Mouse (Mus musculus): ENCODE measurements at regions not wholly inside any gene's neighbourhood (a gene's known extent, or its start where the extent isn't known, plus 50 kb on each side); places are given as distances from the start of the nearest gene placed in this dataset.

GRCm38 (mm10) chr15:54114096-54114512, 229.4 kb downstream of the Gm7489 start:
- Histone ChIP-seq H3K4me2 (no peak overlapping the region), H3K4me1 (replicated peaks) (no peaks in the 10 kb centered on the region), H3K27ac (no peak overlapping the region), H3K36me3 (no peaks in the 10 kb centered on the region), H3K9me3 (replicated peaks) (no peaks in the 10 kb centered on the region), H3K27me3 (no peaks in the 10 kb centered on the region), H3K4me3 (replicated peaks) (no peak overlapping the region), H3K9ac (no peak overlapping the region)
- no peak for DNase-seq
- WGBS (ENCODE audit: insufficient replicate concordance): 59% methylated on average over 5 of the region's 5 CpGs
- ATAC-seq (ENCODE audit: low read depth): no peak

GRCm38 (mm10) chr15:54117967-54118538, 233.3 kb downstream of the Gm7489 start:
- H3K36me3 ChIP-seq: no peaks in the 10 kb centered on the region
- ATAC-seq (ENCODE audit: low read depth) (no peak), DNase-seq (no peak)
- H3K4me1 ChIP-seq (replicated peaks): no peaks in the 10 kb centered on the region
- H3K9me3 ChIP-seq (replicated peaks): no peaks in the 10 kb centered on the region
- no peak overlapping the region for H3K4me3 ChIP-seq (replicated peaks)
- no peak overlapping the region for H3K4me2 ChIP-seq
- H3K27ac ChIP-seq: no peak overlapping the region
- H3K9ac ChIP-seq: no peak overlapping the region
- 51% methylated on average over 5 of the region's 5 CpGs for WGBS (ENCODE audit: insufficient replicate concordance)
- no peaks in the 10 kb centered on the region for H3K27me3 ChIP-seq

- H3K4me2 ChIP-seq: no peak overlapping the region
- WGBS (ENCODE audit: insufficient replicate concordance): 58% methylated on average over 3 of the region's 3 CpGs
- H3K27me3 ChIP-seq: no peaks in the 10 kb centered on the region
- no peak overlapping the region for H3K4me3 ChIP-seq (replicated peaks)
- no peak overlapping the region for H3K27ac ChIP-seq
- no peaks in the 10 kb centered on the region for H3K36me3 ChIP-seq
- H3K9me3 ChIP-seq (replicated peaks): no peaks in the 10 kb centered on the region
- DNase-seq (no peak), ATAC-seq (ENCODE audit: low read depth) (no peak)
- H3K4me1 ChIP-seq (replicated peaks): no peaks in the 10 kb centered on the region
- H3K9ac ChIP-seq: no peak overlapping the region
Measured at GRCm38 (mm10) chr15:54120456-54120855, 235.8 kb downstream of the Gm7489 start.

GRCm38 (mm10) chr15:54164350-54164749, 279.6 kb downstream of the Gm7489 start:
- no peak overlapping the region for H3K9ac ChIP-seq
- no peaks in the 10 kb centered on the region for H3K4me1 ChIP-seq (replicated peaks)
- DNase-seq (no peak), ATAC-seq (ENCODE audit: low read depth) (no peak)
- no peaks in the 10 kb centered on the region for H3K27me3 ChIP-seq
- H3K4me2 ChIP-seq: no peak overlapping the region
- WGBS (ENCODE audit: insufficient replicate concordance): 59% methylated on average over 1 of the region's 1 CpGs
- H3K4me3 ChIP-seq (replicated peaks): no peak overlapping the region
- no peaks in the 10 kb centered on the region for H3K9me3 ChIP-seq (replicated peaks)
- H3K36me3 ChIP-seq: no peaks in the 10 kb centered on the region
- no peak overlapping the region for H3K27ac ChIP-seq

GRCm38 (mm10) chr15:54167842-54168361, 283.2 kb downstream of the Gm7489 start:
- H3K9me3 ChIP-seq (replicated peaks): no peaks in the 10 kb centered on the region
- ATAC-seq (ENCODE audit: low read depth): no peak
- H3K27me3 ChIP-seq: no peaks in the 10 kb centered on the region
- H3K4me2 ChIP-seq: no peak overlapping the region
- no peak for DNase-seq
- no peaks in the 10 kb centered on the region for H3K36me3 ChIP-seq
- no peaks in the 10 kb centered on the region for H3K4me1 ChIP-seq (replicated peaks)
- WGBS (ENCODE audit: insufficient replicate concordance): 74% methylated on average over 3 of the region's 3 CpGs
- H3K4me3 ChIP-seq (replicated peaks): no peak overlapping the region
- H3K9ac ChIP-seq: no peak overlapping the region
- H3K27ac ChIP-seq: no peak overlapping the region

- Histone ChIP-seq H3K4me1 (replicated peaks) (no peaks in the 10 kb centered on the region), H3K27me3 (no peaks in the 10 kb centered on the region), H3K36me3 (no peaks in the 10 kb centered on the region), H3K4me2 (no peak overlapping the region), H3K9me3 (replicated peaks) (peaks cover 2% of the 10 kb centered on the region; the same call in 1 of the 2 replicates), H3K4me3 (replicated peaks) (no peak overlapping the region), H3K27ac (no peak overlapping the region), H3K9ac (no peak overlapping the region)
- WGBS (ENCODE audit: insufficient replicate concordance): 50% methylated on average over 2 of the region's 2 CpGs
- ATAC-seq (ENCODE audit: low read depth) (no peak), DNase-seq (no peak)
Measured at GRCm38 (mm10) chr15:54177221-54177620, 292.5 kb downstream of the Gm7489 start.

- no peak overlapping the region for H3K4me2 ChIP-seq
- peaks cover 2% of the 10 kb centered on the region; the same call in 1 of the 2 replicates for H3K9me3 ChIP-seq (replicated peaks)
- H3K4me3 ChIP-seq (replicated peaks): no peak overlapping the region
- no peak overlapping the region for H3K9ac ChIP-seq
- H3K27me3 ChIP-seq: no peaks in the 10 kb centered on the region
- no peak overlapping the region for H3K27ac ChIP-seq
- ATAC-seq (ENCODE audit: low read depth) (no peak), DNase-seq (no peak)
- H3K4me1 ChIP-seq (replicated peaks): no peaks in the 10 kb centered on the region
- H3K36me3 ChIP-seq: no peaks in the 10 kb centered on the region
- WGBS (ENCODE audit: insufficient replicate concordance): 73% methylated on average over 3 of the region's 3 CpGs
Measured at GRCm38 (mm10) chr15:54177791-54178190, 293.1 kb downstream of the Gm7489 start.
